Mouse (Mus musculus) T-cell, adult 2 months (primary cell): Measurements from ENCODE around the gene Gh.

Experiments
- DNase-seq: peaks from one replicate; pipeline ENCODE4 v3.0.0; 2022; ENCODE audit warnings: low spot score

Gene Gh

DNA sequence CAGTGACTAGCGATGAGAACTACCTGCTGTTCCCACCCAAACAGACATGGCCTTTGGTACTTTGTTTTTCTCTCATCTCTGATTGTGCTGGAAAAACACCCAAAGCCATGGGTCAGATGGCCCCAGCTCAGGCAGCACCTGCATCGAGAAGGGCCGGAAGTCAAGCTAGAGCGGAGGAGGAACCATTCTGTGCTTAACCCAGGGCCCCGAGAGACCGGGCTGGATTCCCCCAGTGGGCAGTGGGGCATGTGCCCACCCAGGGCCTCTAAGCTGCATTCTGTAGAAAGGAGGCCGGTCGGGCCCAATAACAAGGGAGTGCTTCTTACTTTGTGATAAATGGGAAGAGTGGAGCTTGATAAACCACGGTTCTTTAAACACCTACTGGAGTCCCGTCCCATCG is 6.5 kb upstream of the Gh start:
- peak; percentile 14 for DNase-seq

DNA sequence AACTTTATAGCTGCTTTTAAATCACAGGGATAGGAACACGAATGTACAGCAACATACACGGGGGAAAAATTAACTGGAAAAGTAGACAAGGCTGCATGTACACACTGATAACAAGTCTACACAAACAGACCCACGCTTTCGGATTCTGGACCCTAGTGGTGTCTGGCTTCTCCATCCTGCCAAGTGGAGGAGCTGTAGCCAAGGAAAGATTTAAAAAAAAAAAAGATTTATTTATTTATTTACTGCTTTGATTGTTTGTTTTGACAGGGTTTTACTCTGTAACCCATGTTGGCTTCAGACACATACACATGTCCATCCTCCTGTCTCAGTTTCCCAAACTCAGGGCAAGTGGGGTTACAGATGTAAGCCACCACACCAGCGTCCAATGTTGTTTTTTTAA is 5.8 kb upstream of the Gh start:
- DNase-seq = no peak

DNA sequence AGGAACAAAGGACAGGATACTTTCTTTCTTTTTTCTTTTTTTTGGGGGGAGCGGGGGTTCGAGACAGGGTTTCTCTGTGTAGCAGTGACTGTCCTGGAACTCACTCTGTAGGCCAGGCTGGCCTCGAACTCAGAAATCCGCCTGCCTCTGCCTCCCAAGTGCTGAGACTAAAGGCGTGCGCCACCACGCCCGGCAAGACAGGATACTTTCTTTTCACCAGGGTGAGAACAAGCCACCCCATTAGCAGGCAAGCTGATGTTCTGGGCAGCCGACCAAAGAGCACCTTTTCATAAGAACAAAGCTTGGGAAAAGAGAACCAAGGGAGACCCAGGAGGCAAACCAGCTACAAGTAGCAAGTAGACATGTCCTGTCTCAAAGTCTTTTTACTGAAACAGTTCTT is 5.1 kb upstream of the Gh start:
- no peak for DNase-seq

DNA sequence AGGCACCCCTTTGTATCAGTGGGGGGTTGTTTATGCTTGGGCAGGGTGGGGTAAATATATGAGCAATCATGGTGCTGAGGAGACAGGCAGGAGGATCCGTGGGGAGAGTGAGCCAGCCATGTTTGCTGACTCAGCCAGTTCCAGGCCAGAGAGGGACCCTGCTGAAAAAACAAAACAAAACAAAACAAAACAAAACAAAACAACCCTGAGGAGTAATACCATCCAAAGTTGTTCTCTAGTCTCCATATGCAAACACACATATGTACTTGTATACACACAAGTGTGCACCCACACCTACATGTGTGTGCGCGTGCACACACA is 4.4 kb upstream of the Gh start:
- DNase-seq = no peak

DNA sequence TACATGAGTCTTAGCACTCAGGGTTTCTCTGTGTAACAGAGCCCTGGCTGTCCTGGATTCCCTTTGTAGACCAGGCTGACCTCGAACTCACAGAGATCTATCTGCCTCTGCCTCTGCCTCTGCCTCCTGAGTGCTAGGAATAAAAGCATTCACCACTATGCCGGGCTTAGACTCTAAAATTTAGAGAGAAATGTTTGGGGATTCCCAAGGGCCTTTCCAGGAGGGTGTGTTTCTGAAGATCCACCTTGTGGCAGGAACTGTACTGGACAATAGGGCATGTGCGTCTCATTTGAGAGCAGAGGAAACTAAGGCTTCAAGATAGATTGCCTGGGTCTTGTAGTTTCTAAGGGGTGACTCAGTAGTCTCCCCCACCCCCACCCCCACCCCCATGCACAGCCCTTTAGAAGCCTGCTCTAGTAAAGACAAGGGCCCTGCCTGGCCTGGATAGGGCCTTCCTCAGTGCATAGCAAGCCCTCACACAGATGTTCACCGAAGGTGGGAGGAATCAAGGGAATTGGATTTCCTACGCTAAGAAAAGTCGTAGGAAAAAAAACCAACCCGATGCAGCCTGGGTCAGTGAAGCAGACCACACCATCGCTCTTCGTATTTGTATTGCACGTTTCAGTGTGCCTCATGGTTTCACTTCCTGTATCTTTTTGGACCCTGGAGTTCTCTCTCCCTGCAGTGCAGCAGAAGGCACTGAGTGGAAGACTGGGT is 3.8 kb upstream of the Gh start:
- DNase-seq = no peak

DNA sequence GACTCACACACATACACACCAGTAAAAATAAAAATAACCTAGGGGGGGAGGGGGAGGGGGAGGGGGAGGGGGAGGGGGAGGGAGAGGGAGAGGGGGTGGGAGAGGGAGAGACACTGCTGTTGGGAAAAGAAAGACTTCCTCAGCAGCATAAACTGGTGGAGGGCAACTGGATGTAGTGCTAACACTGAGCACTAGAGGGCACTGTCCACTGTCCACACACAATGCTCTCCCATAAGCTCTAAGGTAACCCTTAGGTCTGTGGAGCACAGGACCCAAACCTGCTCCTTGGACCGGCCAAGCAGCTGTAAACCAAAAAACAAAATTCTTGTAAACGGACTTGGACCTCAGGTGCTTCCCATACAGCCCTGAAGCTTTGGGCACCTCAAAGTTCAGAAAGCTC is 969 bp upstream of the Gh start:
- peak; percentile 49 for DNase-seq

DNA sequence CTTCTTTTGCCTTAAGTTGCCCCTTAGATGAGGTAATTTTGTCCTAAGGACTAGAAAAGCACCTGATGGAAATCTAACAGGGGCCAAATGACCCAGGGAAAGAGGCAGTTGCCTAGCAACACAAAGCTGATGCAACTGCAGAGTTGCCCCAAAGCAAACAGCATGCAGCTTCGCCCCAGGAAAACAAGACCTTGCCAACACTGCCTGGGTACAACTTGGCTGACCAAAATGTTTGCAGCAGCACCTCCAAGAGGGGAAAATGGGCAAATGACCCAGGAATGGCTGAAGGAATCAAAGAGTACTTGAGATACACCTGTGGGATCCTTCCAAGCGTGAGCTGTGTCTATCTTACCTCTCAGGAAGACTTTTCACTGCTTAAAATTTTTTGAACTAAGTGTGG is 9.8 kb downstream of the Gh start:
- DNase-seq = no peak

DNA sequence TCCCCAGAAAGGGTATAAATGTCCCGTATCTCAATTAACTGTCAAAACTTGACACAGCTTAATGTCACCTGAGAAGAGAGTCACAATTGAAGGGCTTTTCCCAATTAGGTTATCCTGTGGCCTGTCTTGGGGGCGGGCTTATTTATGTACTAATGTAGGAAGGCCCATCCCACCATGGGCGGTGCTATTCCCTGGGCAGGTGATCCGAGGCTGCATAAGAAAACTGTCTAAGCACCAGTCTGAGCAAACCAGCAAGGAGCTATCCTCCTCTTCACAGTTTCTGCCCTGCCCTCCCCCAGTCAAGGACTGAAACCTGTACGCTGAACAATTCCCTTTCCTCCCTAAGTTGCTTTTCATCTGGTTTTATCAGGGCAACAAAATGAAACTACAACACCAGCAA is 11.3 kb downstream of the Gh start:
- DNase-seq = no peak

DNA sequence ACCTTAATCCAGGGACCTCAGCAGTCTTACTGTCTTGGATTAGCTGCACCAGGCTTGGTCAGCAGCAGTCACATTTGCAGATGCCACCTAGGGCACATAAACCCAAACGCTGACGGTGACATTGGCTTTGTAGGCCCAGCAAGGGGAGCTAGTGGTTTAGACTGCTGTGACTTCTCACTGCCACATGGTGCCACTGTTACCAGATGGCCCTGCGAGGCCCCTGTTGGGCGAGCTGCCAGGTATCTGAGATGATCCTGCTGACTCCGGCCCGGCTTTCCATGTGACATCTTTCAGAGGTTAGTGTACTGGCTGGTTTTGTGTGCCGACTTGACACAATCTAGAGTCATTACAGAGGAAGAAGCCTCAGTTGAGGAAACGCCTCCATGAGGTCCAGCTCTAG is 12.3 kb downstream of the Gh start:
- peak; percentile 13 for DNase-seq

DNA sequence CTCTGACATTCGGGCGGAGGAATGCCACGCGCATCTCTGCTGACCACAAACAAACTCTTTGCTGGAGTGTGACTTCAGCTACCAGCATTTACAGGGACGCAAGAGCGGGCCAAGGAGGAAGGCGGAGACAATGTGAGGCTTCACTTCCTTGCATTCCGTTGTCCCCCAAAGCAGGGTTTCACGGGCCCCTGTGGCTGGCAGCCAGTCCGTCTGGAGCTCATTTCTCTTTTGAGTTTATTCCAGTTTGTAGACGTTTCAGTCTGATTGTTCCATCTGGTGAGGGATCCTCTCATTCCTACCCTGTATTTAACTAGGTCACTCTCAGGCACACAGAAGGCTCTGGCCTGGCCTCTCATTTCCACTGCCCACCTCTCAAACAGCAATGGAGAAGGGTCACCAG is 14.7 kb downstream of the Gh start:
- DNase-seq = no peak

DNA sequence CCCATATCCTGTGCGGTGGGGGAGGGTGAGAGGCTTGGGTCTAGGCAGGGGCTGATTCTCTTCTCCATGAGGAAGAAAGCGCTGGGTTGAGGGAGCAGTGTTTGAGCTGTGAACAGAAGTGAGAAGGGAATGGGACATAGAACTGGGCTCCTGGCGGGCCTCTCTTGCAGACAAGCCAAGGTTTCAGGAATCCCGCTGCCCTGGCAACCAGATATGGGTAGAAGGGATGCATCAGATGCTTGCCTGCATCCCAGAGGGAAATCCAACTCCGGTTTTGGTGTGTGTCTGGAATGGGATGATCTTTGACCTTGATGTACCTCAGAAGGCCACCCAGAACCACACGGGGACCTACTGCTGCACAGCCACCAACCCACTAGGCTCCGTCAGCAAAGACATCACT is 15.5 kb downstream of the Gh start:
- no peak for DNase-seq

DNA sequence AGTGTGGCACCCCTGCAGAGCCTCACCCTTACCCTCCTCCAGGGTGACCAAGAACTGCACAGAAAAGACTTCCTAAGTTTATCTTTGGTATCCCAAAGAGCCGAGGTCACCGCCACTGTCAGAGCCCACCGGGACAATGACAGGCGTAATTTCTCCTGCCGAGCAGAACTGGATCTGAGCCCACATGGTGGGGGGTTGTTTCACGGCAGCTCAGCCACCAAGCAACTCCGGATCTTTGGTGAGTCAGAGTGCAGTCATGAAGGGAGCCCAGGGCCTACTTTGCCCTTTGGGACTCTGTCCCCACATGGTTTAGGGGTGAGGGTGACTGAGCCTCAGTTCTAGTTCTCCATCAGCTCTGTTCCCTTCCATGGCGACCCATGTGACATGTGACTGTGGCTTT is 17.5 kb downstream of the Gh start:
- no peak for DNase-seq

DNA sequence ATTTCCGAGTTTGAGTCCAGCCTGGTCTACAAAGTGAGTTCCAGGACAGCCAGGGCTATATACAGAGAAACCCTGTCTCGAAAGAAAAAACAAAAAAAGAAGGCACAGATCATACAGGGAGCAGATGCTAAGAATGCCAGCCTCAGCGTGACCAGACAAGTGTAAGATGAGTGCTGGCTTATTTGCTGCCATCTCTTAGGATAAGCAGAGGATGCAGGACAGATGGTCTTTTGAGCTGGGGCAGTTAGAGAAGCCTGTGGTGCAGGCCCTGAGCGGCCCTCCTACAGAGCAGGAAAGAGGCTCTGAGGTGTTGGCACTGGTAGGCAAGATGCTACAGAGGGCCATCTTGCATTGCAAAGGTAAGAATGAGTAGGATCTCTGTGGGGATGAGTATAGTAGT is 18.3 kb downstream of the Gh start:
- DNase-seq = no peak

DNA sequence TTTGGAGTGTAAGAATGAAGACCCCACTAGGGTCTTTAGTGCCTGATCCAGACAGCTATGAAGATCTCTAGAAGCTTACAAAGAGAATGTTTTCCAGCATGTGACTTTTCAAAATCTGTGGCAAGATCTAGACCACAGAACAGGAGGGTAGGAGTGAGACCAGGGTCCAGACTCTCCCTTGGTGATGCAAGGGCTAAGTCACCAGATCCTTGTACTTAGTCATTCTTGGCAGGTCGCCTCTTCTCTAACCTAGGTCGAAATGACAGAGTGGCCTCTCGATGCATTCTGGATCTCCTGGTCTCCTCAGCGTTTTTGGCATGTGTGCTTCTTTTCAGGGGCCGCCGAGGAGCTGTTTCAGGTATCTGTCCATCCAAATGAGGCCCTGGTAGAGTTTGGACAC is 19.2 kb downstream of the Gh start:
- DNase-seq = no peak

DNA sequence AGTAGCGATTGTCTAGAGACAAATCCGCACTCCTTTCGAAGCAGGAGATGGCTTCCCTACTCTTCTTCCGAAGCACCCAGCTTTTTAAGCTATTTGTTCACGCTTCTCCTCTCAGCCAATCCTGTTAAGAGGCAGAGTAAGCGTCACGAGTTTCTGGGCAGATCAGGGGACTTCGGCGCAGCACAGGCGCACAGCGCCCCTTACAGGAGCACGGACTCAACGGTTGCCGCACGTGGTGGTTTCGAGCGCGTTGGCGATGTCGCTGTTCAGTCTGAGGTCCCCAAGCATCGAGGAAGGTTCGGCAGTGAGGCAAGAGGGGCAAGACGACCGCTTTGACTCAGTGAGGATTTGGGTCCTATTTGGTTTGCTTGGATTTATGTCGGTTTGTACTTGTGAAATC is 25.2 kb downstream of the Gh start, which contains the start of gene Tcam1:
Gene Tcam1, plus strand, starts transcription at position 219 of the 400 bp plus-strand sequence.
- peak; percentile 95 for DNase-seq

DNA sequence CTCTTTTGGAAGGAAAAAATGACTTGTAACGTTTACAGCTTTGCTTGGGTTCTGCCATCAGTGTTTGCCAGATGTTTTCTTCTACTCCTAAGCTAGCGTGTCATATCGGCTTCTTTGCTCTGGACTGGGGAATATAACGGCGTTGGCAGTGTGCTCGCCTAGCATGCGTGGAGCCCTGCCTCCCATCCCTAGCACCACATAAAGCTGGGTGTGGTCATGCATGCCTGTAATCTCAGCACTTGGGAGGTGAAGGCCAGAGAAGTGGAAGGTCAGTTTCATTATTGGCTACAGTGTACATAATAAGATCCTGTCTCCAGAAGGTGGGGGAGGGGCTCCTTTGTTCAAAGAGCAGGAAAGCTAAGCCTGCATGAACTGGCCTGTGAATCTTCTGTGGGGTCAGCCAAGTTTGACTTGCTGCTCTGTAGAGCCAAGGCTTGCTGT is 26.7 kb downstream of the Gh start:
- no peak for DNase-seq

DNA sequence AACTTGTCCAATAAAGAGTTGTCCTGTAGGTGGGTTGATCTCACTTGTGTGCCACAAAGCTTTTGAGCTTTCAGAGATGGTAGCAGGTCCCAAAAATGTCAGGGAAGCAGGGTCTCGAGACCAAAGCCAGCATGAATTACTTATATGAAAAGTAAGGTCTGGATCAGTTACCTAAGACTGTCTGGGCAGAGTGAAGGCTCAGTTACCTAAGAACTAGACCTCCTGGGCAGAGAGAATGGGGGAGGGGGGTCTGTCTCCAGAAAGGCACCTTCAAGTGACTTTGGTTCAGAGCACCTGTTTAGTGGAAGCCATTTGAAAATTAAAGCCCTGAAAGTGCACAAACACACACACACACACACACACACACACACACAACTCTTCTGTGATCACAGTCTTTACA is 27.3 kb downstream of the Gh start:
- no peak for DNase-seq

DNA sequence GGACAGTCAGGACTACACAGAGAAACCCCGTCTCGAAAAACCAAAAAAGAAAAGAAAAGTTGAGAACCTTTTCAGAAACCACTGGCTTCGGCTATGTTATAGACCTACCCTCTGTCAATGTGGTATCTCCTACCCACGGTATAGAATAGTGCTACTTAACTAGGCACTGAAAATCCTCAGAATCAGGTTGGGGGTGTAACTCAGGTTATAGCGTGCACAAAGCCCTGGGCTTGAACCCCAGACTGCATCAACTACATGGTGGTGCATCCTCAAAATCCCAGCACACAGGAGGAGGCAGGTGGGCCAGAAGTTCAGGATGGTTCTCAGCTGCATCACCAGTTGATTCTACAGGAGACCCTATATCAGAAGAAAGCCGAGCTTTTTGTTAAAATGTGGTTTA is 27.9 kb downstream of the Gh start:
- no peak for DNase-seq

DNA sequence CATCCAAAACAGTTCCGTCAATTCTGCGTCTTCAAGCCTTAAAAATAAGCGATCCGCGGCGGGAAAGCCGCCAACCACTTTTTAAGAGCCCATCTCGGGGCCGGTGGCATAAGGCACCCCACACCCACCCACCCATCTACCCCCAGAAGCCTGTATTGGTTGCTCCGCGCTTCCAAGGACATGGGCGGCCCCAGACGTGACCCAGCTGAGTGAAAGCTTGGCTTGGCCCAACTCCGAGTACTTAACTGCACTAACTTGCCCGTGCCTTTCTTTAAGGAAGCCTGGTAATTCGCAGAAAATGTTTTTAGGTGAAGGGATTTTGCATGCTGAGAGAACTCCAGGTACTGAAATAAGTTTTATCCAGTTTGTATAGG is 28.4 kb downstream of the Gh start:
- no peak for DNase-seq

DNA sequence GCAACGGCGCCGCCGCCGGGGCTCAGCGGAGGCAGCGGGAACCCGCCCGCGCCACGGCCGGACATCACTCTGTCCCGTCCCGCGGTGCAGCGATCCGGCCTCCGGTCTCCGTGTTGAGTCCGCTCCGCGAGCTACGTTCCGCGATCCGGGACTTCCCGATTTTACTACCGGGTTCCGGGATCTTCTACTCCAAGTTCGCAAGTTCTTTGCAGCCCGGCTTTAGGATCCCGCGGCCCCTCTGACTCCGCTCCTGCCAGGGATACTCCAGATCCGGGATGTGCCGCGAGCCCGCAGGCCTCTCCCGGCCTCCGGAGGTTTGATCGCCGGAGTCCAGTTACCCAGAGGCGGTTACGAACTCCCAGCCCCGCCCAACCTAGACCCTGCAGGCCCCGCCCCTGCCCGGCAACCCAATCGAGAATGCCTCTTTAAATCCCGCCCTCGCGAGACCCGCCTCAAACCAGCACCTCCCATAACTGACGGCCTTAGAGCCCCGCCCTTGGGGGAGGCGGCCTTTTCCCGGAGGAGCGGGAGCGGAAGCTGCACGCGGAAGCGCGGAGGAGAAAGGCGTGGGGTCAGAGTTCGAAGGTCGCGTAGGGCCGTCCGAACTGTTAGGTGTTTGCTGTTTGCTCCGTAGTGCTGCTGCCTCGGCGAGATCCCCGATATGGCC is 28.9 kb downstream of the Gh start, which contains the start of gene Smarcd2:
Gene Smarcd2, minus strand, starts transcription at position 329 of the 667 bp plus-strand sequence.
- peak; percentile 96 for DNase-seq

DNA sequence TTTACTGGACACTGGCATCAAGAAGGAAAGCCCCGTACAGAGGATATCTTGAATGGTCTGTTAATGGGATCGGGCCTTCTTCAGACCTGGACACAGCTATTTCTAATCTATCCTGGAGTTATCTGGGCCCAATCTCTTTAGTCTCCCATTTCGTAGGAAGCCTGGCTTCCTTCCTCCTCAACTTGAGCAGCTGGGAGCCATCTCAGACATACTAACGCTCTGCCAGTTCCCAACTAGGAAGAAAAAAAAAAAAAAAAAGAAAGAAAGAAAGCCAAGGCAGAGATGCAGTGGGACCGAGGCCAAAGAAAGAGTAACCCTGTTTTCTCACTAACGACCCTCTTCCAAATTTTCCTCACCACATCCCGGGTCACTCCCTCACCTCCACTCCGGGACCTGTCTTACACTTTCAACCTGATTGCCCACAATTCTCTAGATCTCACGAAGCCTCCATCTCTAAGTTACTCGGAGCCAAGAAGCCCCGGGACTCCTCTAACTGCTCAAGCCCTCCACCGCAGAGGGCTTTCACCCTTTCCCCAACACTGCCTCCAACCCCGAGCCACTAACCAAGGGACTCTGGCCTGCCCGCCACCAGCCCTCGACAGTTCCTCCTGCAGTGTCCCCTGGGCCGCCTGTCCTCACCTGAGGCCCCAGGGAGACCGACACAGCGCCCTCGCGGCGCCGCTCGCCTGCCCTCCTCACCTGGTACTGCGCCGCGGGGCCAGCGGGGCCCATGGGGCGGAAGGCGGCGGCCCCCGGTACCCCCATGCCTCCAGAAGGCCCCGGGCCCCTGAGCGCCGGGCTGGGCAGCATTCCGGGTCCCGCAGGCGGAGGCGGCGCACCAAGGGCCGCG is 29.6 kb downstream of the Gh start:
- no peak for DNase-seq

DNA sequence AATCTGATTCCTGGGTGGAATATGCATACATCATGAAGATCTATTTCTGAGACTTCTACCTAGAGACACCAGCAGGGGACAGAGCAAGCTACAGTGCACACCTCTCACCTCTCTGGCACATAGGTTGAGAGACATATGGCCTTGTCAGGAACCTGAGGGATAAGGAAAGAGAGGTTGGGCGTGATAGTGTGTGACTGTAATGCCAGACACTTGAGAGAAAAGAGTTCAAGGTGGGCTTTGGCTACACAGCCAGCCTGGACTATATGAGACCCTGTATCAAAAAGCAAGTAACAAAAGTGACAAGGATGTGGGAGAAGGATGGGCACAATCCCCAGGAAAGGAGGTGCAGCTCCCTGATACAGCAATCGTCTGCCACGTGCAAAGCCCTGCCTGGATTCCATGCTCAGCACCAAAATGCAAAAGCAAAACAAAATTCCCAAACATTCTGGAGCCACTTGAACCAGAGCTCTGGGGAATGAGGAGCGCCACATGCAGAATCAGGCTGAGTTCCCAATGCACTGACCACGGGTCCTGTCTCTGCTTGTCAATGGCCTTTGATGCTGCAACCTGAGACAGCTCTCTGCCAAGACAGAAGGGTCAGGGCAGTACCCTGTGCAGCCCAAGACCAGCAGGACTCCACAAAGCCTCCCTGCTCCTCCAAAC is 30.4 kb downstream of the Gh start:
- DNase-seq = no peak

DNA sequence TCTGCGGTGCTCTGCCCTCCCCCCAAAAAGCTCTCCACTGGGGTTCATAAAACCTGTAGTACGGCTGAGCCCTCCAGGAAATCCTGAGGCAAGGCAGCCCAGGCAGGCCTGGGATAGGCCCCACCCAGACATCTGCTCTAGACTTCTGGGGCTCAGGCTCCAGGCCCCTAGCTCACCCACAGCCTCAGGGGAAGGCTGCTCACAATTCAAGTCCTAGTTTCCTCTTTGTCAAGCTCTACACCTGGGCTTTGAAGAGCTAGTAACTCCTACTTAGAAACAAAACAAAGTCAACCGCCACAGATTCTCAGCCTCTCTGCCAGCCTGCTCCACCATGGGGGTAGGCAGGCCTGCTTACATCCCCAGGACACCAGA is 32.6 kb downstream of the Gh start:
- peak; percentile 50 for DNase-seq
